Mouse (Mus musculus): Measurements from ENCODE around the gene Rps17. TPM values are rescaled to one million over a fixed set of nuclear protein-coding genes. Genes with fewer than 3 reads are reported as not detected.
A peak's percentile ranks its signal among the peaks of the same experiment; 100 is the strongest.

Gene Rps17
- polyA plus RNA-seq, 1 experiment from 2014 or later: 703 TPM

DNA sequence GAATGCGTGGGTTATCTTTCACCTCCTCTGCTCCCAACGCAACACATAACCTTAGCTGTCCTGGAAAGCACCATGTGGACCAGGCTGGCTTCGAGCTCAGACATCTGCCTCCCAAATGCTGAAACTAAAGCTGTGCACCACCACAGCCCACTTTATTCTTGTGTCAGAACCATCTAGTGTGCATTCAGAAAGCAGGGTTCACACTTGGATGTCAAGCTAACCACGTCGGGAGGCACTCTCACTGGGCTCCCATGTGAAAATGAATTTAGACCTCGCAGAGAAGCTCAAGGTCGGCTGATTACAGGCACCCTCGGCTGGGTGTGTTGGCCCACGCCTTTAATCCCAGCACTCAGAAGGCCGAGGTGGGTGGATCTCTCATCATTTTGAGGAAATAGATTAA lies 1.2 kb downstream of the Rps17 start:
- ATAC-seq: no peak
- Histone ChIP-seq H3K9me3 (ENCODE audit: control insufficient read depth) (no peaks in the 10 kb centered on the region), H3K27ac (ENCODE audit: low read depth, low read length) (no peak overlapping the region)

GRCm38 (mm10) chr7:81343316-81343715 lies 1.7 kb downstream of the Rps17 start:
- Histone ChIP-seq H3K36me3 (ENCODE audit: control insufficient read depth, insufficient read depth) (peaks cover 28% of the 10 kb centered on the region; the same call in 1 of the 2 replicates), H3K27me3 (replicated peaks; ENCODE audit: control insufficient read depth, insufficient read depth, low read length) (no peaks in the 10 kb centered on the region), H3K27ac (ENCODE audit: low read depth, low read length) (no peak overlapping the region), H3K4me3 (ENCODE audit: low read depth, low read length) (peak overlapping the region; percentile 75), H3K9ac (ENCODE audit: low read depth, low read length) (peak overlapping the region; percentile 89), H3K9me3 (ENCODE audit: control insufficient read depth) (no peaks in the 10 kb centered on the region), H3K4me2 (replicated peaks; ENCODE audit: low read depth) (peak overlapping the region; percentile 75), H3K4me1 (replicated peaks; ENCODE audit: control insufficient read depth, insufficient read depth, low read length) (0 out of 2 replicates have a peak, but pooled peaks cover 4% of the 10 kb centered on the region)
- no peak for TF ChIP-seq CTCF (IDR thresholded peaks at IDR 0.05; ENCODE audit: low read depth)
- ATAC-seq: no peak
- WGBS: 22% methylated on average over 8 of the region's 8 CpGs

More for the DNA sequence above, 1.2 kb downstream of the Rps17 start:
- TF ChIP-seq CTCF (IDR thresholded peaks at IDR 0.05; ENCODE audit: low read depth): no peak
- Histone ChIP-seq H3K36me3 (ENCODE audit: control insufficient read depth, insufficient read depth) (peaks cover 23% of the 10 kb centered on the region; the same call in 1 of the 2 replicates), H3K27me3 (replicated peaks; ENCODE audit: control insufficient read depth, insufficient read depth, low read length) (no peaks in the 10 kb centered on the region), H3K9ac (ENCODE audit: low read depth, low read length) (peak overlapping the region; percentile 89), H3K4me2 (replicated peaks; ENCODE audit: low read depth) (peak overlapping the region; percentile 75), H3K4me3 (ENCODE audit: low read depth, low read length) (peak overlapping the region; percentile 75), H3K4me1 (replicated peaks; ENCODE audit: control insufficient read depth, insufficient read depth, low read length) (0 out of 2 replicates have a peak, but pooled peaks cover 4% of the 10 kb centered on the region)
- 4% methylated on average over 10 of the region's 10 CpGs for WGBS

GRCm38 (mm10) chr7:81342356-81343094 lies 2.5 kb downstream of the Rps17 start:
- no peak for TF ChIP-seq CTCF (IDR thresholded peaks at IDR 0.05; ENCODE audit: low read depth)
- peaks cover 30% of the 10 kb centered on the region; the same call in 1 of the 2 replicates for H3K36me3 ChIP-seq (ENCODE audit: control insufficient read depth, insufficient read depth)
- peak overlapping the region; percentile 75; the same call in 1 of the 2 replicates for H3K4me3 ChIP-seq (ENCODE audit: low read depth, low read length)

GRCm38 (mm10) chr7:81341563-81341962 lies 3.5 kb downstream of the Rps17 start:
- 41% methylated on average over 3 of the region's 3 CpGs for WGBS
- TF ChIP-seq CTCF (IDR thresholded peaks at IDR 0.05; ENCODE audit: low read depth): peak; percentile 67
- Histone ChIP-seq H3K36me3 (ENCODE audit: control insufficient read depth, insufficient read depth) (peaks cover 35% of the 10 kb centered on the region; the same call in 1 of the 2 replicates), H3K27me3 (replicated peaks; ENCODE audit: control insufficient read depth, insufficient read depth, low read length) (no peaks in the 10 kb centered on the region), H3K4me1 (replicated peaks; ENCODE audit: control insufficient read depth, insufficient read depth, low read length) (0 out of 2 replicates have a peak, but pooled peaks cover 4% of the 10 kb centered on the region), H3K4me2 (replicated peaks; ENCODE audit: low read depth) (no peak overlapping the region), H3K27ac (ENCODE audit: low read depth, low read length) (no peak overlapping the region), H3K4me3 (ENCODE audit: low read depth, low read length) (no peak overlapping the region), H3K9ac (ENCODE audit: low read depth, low read length) (no peak overlapping the region), H3K9me3 (ENCODE audit: control insufficient read depth) (no peaks in the 10 kb centered on the region)
- no peak for ATAC-seq

More at GRCm38 (mm10) chr7:81342356-81343094, 2.5 kb downstream of the Rps17 start:
- Histone ChIP-seq H3K4me1 (replicated peaks; ENCODE audit: control insufficient read depth, insufficient read depth, low read length) (0 out of 2 replicates have a peak, but pooled peaks cover 4% of the 10 kb centered on the region), H3K9me3 (ENCODE audit: control insufficient read depth) (no peaks in the 10 kb centered on the region), H3K27me3 (replicated peaks; ENCODE audit: control insufficient read depth, insufficient read depth, low read length) (no peaks in the 10 kb centered on the region), H3K4me2 (replicated peaks; ENCODE audit: low read depth) (peak overlapping the region; percentile 75), H3K9ac (ENCODE audit: low read depth, low read length) (no peak overlapping the region), H3K27ac (ENCODE audit: low read depth, low read length) (no peak overlapping the region)
- ATAC-seq: no peak
- 51% methylated on average over 8 of the region's 8 CpGs for WGBS

DNA sequence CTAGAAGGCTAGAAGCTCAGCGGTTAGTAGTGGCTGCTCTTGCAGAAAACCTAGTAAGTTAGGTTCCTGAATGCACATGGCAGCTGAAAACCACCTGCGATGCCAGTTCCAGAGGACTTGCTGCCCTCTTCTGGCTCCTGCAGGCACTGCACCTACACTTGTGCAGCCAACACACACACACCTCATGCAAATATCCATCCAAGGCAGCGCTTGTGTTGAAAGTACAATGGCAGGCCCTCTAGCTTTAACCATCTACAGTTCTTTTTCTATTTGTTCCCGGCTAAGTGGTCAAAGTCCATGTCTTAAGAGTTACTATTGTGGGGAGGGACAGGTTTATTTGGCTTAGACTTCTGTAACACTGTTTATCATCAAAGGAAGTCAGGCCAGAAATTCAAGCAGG lies 5.3 kb downstream of the Rps17 start:
- no peak overlapping the region for H3K4me3 ChIP-seq (ENCODE audit: low read depth, low read length)
- 56% methylated on average over 4 of the region's 4 CpGs for WGBS
- TF ChIP-seq CTCF (IDR thresholded peaks at IDR 0.05; ENCODE audit: low read depth): peak; percentile 83
- H3K9me3 ChIP-seq (ENCODE audit: control insufficient read depth): no peaks in the 10 kb centered on the region
- H3K27ac ChIP-seq (ENCODE audit: low read depth, low read length): no peak overlapping the region
- no peak overlapping the region for H3K9ac ChIP-seq (ENCODE audit: low read depth, low read length)
- no peaks in the 10 kb centered on the region for H3K27me3 ChIP-seq (replicated peaks; ENCODE audit: control insufficient read depth, insufficient read depth, low read length)
- peak; percentile 61 for ATAC-seq
- H3K4me1 ChIP-seq (replicated peaks; ENCODE audit: control insufficient read depth, insufficient read depth, low read length): 0 out of 2 replicates have a peak, but pooled peaks cover 4% of the 10 kb centered on the region
- no peak overlapping the region for H3K4me2 ChIP-seq (replicated peaks; ENCODE audit: low read depth)
- peaks cover 46% of the 10 kb centered on the region; the same call in 1 of the 2 replicates for H3K36me3 ChIP-seq (ENCODE audit: control insufficient read depth, insufficient read depth)

GRCm38 (mm10) chr7:81338522-81338873 lies 6.6 kb downstream of the Rps17 start:
- WGBS: 79% methylated on average over 3 of the region's 3 CpGs
- peaks cover 50% of the 10 kb centered on the region; the same call in 1 of the 2 replicates for H3K36me3 ChIP-seq (ENCODE audit: control insufficient read depth, insufficient read depth)
- ATAC-seq: no peak

More at GRCm38 (mm10) chr7:81338522-81338873, 6.6 kb downstream of the Rps17 start:
- H3K27me3 ChIP-seq (replicated peaks; ENCODE audit: control insufficient read depth, insufficient read depth, low read length): no peaks in the 10 kb centered on the region
- TF ChIP-seq CTCF (IDR thresholded peaks at IDR 0.05; ENCODE audit: low read depth): no peak
- H3K9ac ChIP-seq (ENCODE audit: low read depth, low read length): no peak overlapping the region
- H3K9me3 ChIP-seq (ENCODE audit: control insufficient read depth): no peaks in the 10 kb centered on the region
- no peak overlapping the region for H3K27ac ChIP-seq (ENCODE audit: low read depth, low read length)
- H3K4me2 ChIP-seq (replicated peaks; ENCODE audit: low read depth): no peak overlapping the region
- H3K4me3 ChIP-seq (ENCODE audit: low read depth, low read length): no peak overlapping the region
- 0 out of 2 replicates have a peak, but pooled peaks cover 3% of the 10 kb centered on the region for H3K4me1 ChIP-seq (replicated peaks; ENCODE audit: control insufficient read depth, insufficient read depth, low read length)

All from intestine, postnatal 0 days (tissue).